8 mouse cellular contexts compared by ENCODE assay signal in genomic region chr6:72098691-72099090, GRCm38 (mm10). TPM values are rescaled to one million over a fixed set of nuclear protein-coding genes. Genes with fewer than 3 reads are reported as not detected.
DNase-seq lines count a peak whose midpoint lies in the region; ATAC-seq and TF ChIP-seq lines count a peak whose summit lies in the region.

No protein-coding gene starts in this region.

- no peak overlapping the region for H3K27ac ChIP-seq in thymus, adult 2 months (ENCODE audit: control insufficient read depth, insufficient read depth, low read length)
- no peak overlapping the region for H3K27ac ChIP-seq in heart, postnatal 0 days (ENCODE audit: low read depth)

- 46% methylated on average over 2 of the region's 2 CpGs for WGBS in thymus, adult 2 months
- 29% methylated on average over 2 of the region's 2 CpGs for WGBS in heart, postnatal 0 days

- H3K9ac ChIP-seq in heart, postnatal 0 days (replicated peaks; ENCODE audit: low read depth, low read length) = peak overlapping the region; percentile 69; the same call in 1 of the 2 replicates

- H3K4me3 ChIP-seq in erythroblast, embryonic 14.5 days (replicated peaks) = peak overlapping the region; percentile 90
- H3K4me3 ChIP-seq in thymus, adult 2 months (ENCODE audit: control insufficient read depth, insufficient read depth, low read length) = no peak overlapping the region
- H3K4me3 ChIP-seq in heart, postnatal 0 days (ENCODE audit: low read depth, low read length) = peak overlapping the region; percentile 70

- TF ChIP-seq EP300 in heart, postnatal 0 days (IDR thresholded peaks at IDR 0.05; ENCODE audit: low read depth) = no peak

- H3K4me2 ChIP-seq in heart, postnatal 0 days (ENCODE audit: low read depth, low read length) = peak overlapping the region; percentile 98

- TF ChIP-seq POLR2A in thymus, adult 2 months (IDR thresholded peaks at IDR 0.05; ENCODE audit: control insufficient read depth, extremely low read depth, insufficient read depth, low read length, poor library complexity) = no peak

- H3K36me3 ChIP-seq in erythroblast, embryonic 14.5 days (ENCODE audit: control insufficient read depth) = peaks cover 54% of the 10 kb centered on the region
- no peaks in the 10 kb centered on the region for H3K36me3 ChIP-seq in thymus, adult 2 months (ENCODE audit: control insufficient read depth, insufficient read depth, low read length)
- no peaks in the 10 kb centered on the region for H3K36me3 ChIP-seq in heart, postnatal 0 days (replicated peaks; ENCODE audit: control insufficient read depth, insufficient read depth, low read length)

- no peaks in the 10 kb centered on the region for H3K9me3 ChIP-seq in erythroblast, embryonic 14.5 days (ENCODE audit: control insufficient read depth, low read length)
- H3K9me3 ChIP-seq in heart, postnatal 0 days (replicated peaks; ENCODE audit: control insufficient read depth, low read length) = no peaks in the 10 kb centered on the region

- DNase-seq in thymus, adult 2 months = peak; percentile 6
- DNase-seq in thymus, postnatal 4 days = no peak
- DNase-seq in heart, postnatal 0 days (ENCODE audit: low spot score) = peak; percentile 43
- peak; percentile 34 for DNase-seq in lung, postnatal 36 days
- DNase-seq in MN1 (ENCODE audit: low spot score) = no peak
- no peak for DNase-seq in ovary, adult 18-20 months (ENCODE audit: low spot score)

- H3K4me1 ChIP-seq in erythroblast, embryonic 14.5 days (ENCODE audit: control insufficient read depth) = peaks cover 74% of the 10 kb centered on the region
- peaks cover 10% of the 10 kb centered on the region for H3K4me1 ChIP-seq in thymus, adult 2 months (replicated peaks; ENCODE audit: control insufficient read depth, insufficient read depth, low read length)
- peaks cover 23% of the 10 kb centered on the region for H3K4me1 ChIP-seq in heart, postnatal 0 days (ENCODE audit: control insufficient read depth, insufficient read depth)

- no peaks in the 10 kb centered on the region for H3K27me3 ChIP-seq in erythroblast, embryonic 14.5 days (ENCODE audit: control insufficient read depth)
- H3K27me3 ChIP-seq in thymus, adult 2 months (ENCODE audit: control insufficient read depth, insufficient read depth, low read length) = no peaks in the 10 kb centered on the region
- H3K27me3 ChIP-seq in heart, postnatal 0 days (ENCODE audit: control insufficient read depth, insufficient read depth, low read length) = no peaks in the 10 kb centered on the region

- ATAC-seq in erythroblast, adult 5-6 weeks (replicated peaks; ENCODE audit: low FRiP score, poor library complexity, severe bottlenecking) = no peak
- no peak for ATAC-seq in heart, postnatal 0 days (ENCODE audit: insufficient read depth, low read depth)

- no peak for TF ChIP-seq CTCF in thymus, adult 2 months (IDR thresholded peaks at IDR 0.05; ENCODE audit: borderline replicate concordance, control insufficient read depth, extremely low read depth, insufficient read depth, low read length, poor library complexity)
- TF ChIP-seq CTCF in heart, postnatal 0 days (IDR thresholded peaks at IDR 0.05; ENCODE audit: low read depth) = peak; percentile 36

RNA-seq across cellular contexts. Expression of gene St3gal5, which starts 1.3 kb away (rescaled TPM):
- 56.8 and 56.9 TPM in 2 replicates for polyA plus RNA-seq in erythroblast, embryonic 14.5 days (2012)
- total RNA-seq in erythroblast, adult 5-6 weeks (2015; ENCODE audit: low replicate concordance) = 679 and 733 TPM in 2 replicates
- total RNA-seq in erythroblast, adult 5-6 weeks (2017; ENCODE audit: low replicate concordance) = 965 and 998 TPM in 2 replicates
- 4.4 and 5.3 TPM in 2 replicates for polyA plus RNA-seq in thymus, adult 2 months (2012; rRNA removed)
- total RNA-seq in heart, postnatal 0 days (2014; rRNA removed; ENCODE audit: low replicate concordance) = 6.3 and 13.0 TPM in 2 replicates
- polyA plus RNA-seq in heart, postnatal 0 days (2015; fragmentation: Nextera tagmentation; extraction: Ambion mirVana) = 24.7 and 25.3 TPM in 2 replicates

Comparison
In these comparisons a context has a peak if more than half of its experiments do, and no peak if none do; other contexts are left out.
1. DNase-seq: peak in thymus, adult 2 months (single experiment), heart, postnatal 0 days (single experiment) and lung, postnatal 36 days (single experiment); none in thymus, postnatal 4 days (single experiment), MN1 (single experiment) and ovary, adult 18-20 months (single experiment).